Mouse (Mus musculus) adrenal gland, adult 8-10 months (tissue): ENCODE data around the gene Schip1. TPM values are rescaled to one million over a fixed set of nuclear protein-coding genes. Genes with fewer than 3 reads are reported as not detected.

Source experiments
- total RNA-seq, 4 experiments: library from RNA; stranded (reverse); gene quantifications; 2 replicates each; pipeline ENCODE4 v1.2.4; 2022

The Schip1 gene
- total RNA-seq, 4 experiments from 2014 or later: 7.6 to 8.7 (median 8.6) TPM

Other genes with a start within 250 kb of the Schip1 start
- gene Iqcj, start 172.6 kb upstream of the Schip1 start, total RNA-seq: not detected
- gene Iqschfp, start 172.6 kb upstream of the Schip1 start, total RNA-seq: not detected